Mouse (Mus musculus) ES-CJ7 (cell line): ENCODE data around the gene Lrrc4.

Source experiments
- DNase-seq: peaks from one replicate; pipeline ENCODE4 v3.0.0; 2011; ENCODE audit warnings: low read depth, low spot score

The Lrrc4 gene

GRCm38 (mm10) chr6:28615408-28615807 is 216.1 kb downstream of the Lrrc4 start:
- no peak for DNase-seq

GRCm38 (mm10) chr6:28614856-28615255 is 216.7 kb downstream of the Lrrc4 start:
- DNase-seq: no peak

GRCm38 (mm10) chr6:28613441-28613840 is 218.1 kb downstream of the Lrrc4 start:
- no peak for DNase-seq
